Mouse (Mus musculus) cerebellum, postnatal 4 days (tissue): ENCODE measurements around the gene Armh4.

Source experiments
- DNase-seq, 2 experiments: peaks; one replicate each; pipeline ENCODE4 v3.0.0; 2022; ENCODE audit warnings: low spot score in 2 of 2, mixed read lengths in 1 of 2

Gene Armh4

GRCm38 (mm10) chr14:49738441-49739088 lies 44.6 kb downstream of the Armh4 start:
- DNase-seq, result no peak

DNA sequence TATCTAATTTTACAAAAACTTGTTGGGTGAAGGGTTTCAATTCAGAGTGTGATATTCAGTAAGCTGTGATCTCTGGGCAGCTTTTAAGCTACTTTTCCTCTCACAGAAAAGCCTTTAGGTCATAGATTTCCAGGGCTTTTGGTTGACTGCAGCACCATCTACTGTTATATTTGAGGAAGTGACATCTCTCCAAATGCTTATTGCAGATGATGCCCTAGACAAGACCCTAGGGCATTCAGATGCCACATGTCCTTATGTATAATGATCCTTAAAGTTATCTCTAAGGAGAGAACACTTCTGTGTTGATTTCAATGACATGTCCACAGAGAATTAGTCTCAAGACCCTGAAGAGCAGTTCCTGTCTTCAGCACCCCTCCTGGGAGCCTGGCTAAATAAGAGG lies 49.2 kb downstream of the Armh4 start:
- DNase-seq, result no peak

- DNase-seq, result peak in 1 of 2 experiments; percentile 5
Observed at GRCm38 (mm10) chr14:49723361-49724054, 59.7 kb downstream of the Armh4 start.

- DNase-seq, result no peak
Observed at GRCm38 (mm10) chr14:49722782-49723181, 60.4 kb downstream of the Armh4 start.

DNA sequence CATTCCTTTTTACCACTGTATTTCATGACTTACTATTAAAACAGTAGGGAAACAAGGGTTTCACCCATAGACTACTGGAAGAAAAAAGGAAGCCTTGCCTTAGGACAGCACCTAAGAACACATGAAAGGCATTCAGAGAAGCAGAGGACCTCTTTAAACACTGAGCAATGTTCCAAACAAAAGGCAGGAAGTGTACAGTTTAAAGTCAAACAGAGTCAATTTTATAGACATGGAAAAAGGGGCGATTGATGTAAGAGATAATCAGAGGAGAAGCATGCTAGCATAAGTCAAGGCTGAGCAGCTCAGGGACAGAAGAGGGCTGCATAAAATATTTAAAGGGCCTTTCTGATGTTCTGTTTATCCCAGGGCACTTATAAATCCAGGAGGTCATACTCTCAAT lies 61.9 kb downstream of the Armh4 start:
- no peak for DNase-seq

- DNase-seq, result no peak
Observed at GRCm38 (mm10) chr14:49719678-49720077, 63.5 kb downstream of the Armh4 start.

DNA sequence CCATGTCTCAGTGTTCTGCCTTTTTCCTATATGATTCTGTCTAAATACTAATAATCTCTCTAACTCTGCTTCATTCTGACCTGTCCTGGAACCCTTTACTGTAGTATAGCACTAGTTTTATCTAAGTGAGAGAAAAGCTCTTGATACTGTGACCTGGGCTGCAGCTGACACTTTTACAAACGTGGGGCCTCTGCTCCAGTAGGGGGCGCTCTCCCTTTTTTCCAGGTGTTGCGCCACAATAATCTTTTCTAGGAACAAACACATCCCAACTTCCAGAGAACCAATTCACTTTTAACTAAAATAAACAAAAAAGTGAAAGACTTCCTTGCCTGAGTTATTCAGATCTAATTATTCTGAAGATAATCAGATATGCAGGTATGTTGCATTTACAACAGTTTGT lies 72.2 kb downstream of the Armh4 start:
- no peak for DNase-seq

GRCm38 (mm10) chr14:49703432-49704200 lies 79.6 kb downstream of the Armh4 start:
- DNase-seq, result no peak

DNA sequence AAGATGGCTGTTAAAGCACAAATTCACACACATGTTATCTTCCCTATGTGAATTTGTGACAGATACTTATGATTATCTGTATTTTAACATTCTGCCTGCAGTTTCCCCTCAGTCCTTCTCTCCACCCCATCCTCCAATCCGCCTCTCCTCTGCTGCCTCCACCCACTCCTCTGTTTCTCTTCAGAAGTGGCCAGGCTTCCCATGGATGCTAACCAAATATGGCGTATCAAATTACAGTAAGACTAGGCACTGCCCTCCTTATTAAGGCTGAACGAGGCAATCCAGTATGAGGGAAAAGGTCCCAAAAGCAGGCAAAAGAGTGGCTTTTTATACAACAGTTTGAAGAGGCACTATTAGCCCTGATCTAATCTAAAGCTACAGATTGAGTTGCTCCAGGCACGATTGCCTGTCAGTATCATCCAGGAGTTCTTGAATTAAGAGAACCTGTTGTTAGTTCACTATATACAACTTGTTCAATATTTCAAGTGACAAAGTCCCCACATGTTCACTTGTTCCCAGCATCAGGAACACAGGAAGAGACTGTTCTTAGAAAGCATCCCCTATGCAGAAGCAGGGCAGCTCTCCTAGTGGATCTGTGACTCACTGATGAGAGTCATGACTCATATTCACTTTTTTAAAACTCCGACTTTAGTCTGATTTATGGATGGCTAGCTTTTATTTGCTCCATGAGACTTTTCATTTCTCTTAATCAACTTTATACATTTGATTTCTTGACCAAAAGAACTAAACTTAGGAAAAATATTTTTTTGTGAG lies 103.5 kb downstream of the Armh4 start:
- no peak for DNase-seq

GRCm38 (mm10) chr14:49676580-49676979 lies 106.6 kb downstream of the Armh4 start:
- DNase-seq, result no peak

DNA sequence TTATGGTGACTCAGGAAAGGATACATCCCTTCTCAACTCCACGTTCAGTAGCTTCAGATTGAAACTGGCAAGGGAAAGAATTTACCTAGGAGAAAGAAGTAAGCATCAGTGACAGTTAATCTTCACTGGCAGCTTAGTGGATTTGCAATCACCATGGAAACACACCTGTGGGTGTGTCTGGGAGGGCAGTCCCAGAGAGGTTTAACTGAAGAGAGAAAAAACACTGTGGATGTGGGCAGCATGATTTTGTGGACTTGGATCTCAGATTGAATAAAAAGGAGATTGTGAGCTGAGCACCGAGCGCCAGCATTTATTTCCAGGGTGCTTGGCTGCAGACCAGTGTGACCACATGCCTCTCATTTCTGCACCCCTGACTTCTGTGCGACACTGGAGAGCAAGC lies 122.7 kb downstream of the Armh4 start:
- no peak for DNase-seq

DNA sequence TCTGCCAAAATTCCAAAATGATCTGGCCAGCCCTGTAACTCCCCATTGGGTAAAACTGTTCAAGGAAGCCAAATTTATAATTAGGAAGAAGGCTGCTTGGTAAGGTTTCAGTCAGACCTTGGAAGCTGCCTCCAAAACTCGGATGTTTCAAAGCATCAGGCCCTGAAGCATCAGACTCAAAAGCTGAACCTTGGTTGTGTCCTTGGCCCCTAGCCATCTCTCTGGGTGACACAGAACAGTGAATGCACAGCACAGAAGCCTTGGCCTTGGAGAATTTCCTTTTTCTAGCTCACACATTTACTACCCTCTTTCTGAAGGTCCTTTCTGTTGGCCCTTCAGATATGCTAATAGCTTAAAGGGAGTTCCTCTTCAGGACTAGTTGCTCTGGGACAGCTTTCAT lies 134.0 kb downstream of the Armh4 start:
- no peak for DNase-seq

GRCm38 (mm10) chr14:49637422-49637821 lies 145.8 kb downstream of the Armh4 start:
- DNase-seq, result no peak

- DNase-seq, result no peak
Observed at GRCm38 (mm10) chr14:49626055-49626454, 157.1 kb downstream of the Armh4 start.
